Mouse (Mus musculus) kidney, postnatal 0 days (tissue): ENCODE data around the gene Unc13b. TPM values are rescaled to one million over a fixed set of nuclear protein-coding genes. Genes with fewer than 3 reads are reported as not detected.

Experiments
- ATAC-seq: fragments of 200-750 bp; cut with Nextera tagmentation; replicated peaks from 2 replicates; pipeline ENCODE4 v1.8.0; 2017; ENCODE audit warnings: low read depth, moderate number of reproducible peaks, moderate TSS enrichment, moderate library complexity; ENCODE audit not compliant: low FRiP score
- DNase-seq: peaks from one replicate; pipeline ENCODE4 v3.0.0-alpha.2; 2016; ENCODE audit warnings: low spot score
- H3K27ac ChIP-seq: fragments of 300-500 bp; sonication (generic); 2 replicates; pipeline ENCODE4 v1.5.1; 2014; ENCODE audit warnings: mild to moderate bottlenecking
- H3K27me3 ChIP-seq: fragments of 300-500 bp; sonication (generic); 2 replicates; pipeline ENCODE4 v1.6.1; 2014; ENCODE audit warnings: low read length, mixed read lengths; ENCODE audit not compliant: insufficient read depth
- H3K36me3 ChIP-seq: fragments of 300-500 bp; sonication (generic); 2 replicates; pipeline ENCODE4 v1.6.1; 2014; ENCODE audit warnings: low read length, mixed read lengths; ENCODE audit not compliant: insufficient read depth
- H3K4me1 ChIP-seq: fragments of 300-500 bp; sonication (generic); replicated peaks from 2 replicates; pipeline ENCODE4 v1.6.1; 2014; ENCODE audit warnings: antibody characterized with exemption, low read length, mixed read lengths; ENCODE audit not compliant: insufficient read depth
- H3K4me2 ChIP-seq: fragments of 300-500 bp; sonication (generic); 2 replicates; pipeline ENCODE4 v1.6.1; 2014; ENCODE audit warnings: mild to moderate bottlenecking, low read length, moderate library complexity, mixed read lengths
- H3K4me3 ChIP-seq: fragments of 300-500 bp; sonication (generic); replicated peaks from 2 replicates; pipeline ENCODE4 v1.5.1; 2014; ENCODE audit warnings: low read depth, low read length
- H3K9ac ChIP-seq: fragments of 300-500 bp; sonication (generic); 2 replicates; pipeline ENCODE4 v1.6.1; 2014; ENCODE audit warnings: low read depth, low read length
- H3K9me3 ChIP-seq: fragments of 300-500 bp; sonication (generic); replicated peaks from 2 replicates; pipeline ENCODE4 v1.6.1; 2016; ENCODE audit warnings: low read length, inconsistent platforms, mixed read lengths
- CTCF ChIP-seq: IDR thresholded peaks from 2 replicates; pipeline ENCODE4 v1.5.1; 2016; ENCODE audit warnings: antibody characterized with exemption, low read depth, mild to moderate bottlenecking, moderate library complexity
- WGBS: fragments of 180-500 bp; shearing (Covaris S2); extraction: QIAGEN DNeasy Blood & Tissue Kit; methylation state at CpG from one replicate; pipeline ENCODE4 v1.1.7; 2014; 5-methylcytosine and 5-hydroxymethylcytosine counted together
- polyA plus RNA-seq: library from polyadenylated mRNA; unstranded; fragments of >200 nt; fragmentation: Nextera tagmentation; extraction: Ambion mirVana; gene quantifications from 2 replicates; pipeline ENCODE4 v1.2.1, GENCODE M21; 2015

Unc13b gene
- polyA plus RNA-seq, 1 experiment from 2014 or later: 3.3 TPM

- no peak overlapping the region for H3K9ac ChIP-seq
- H3K9me3 ChIP-seq: no peaks in the 10 kb centered on the region
- no peak for TF ChIP-seq CTCF
- WGBS: 82% methylated on average over 4 of the region's 4 CpGs
- no peaks in the 10 kb centered on the region for H3K4me1 ChIP-seq
- H3K27me3 ChIP-seq: no peaks in the 10 kb centered on the region
- H3K4me3 ChIP-seq: no peak overlapping the region
- no peak overlapping the region for H3K27ac ChIP-seq
- no peak overlapping the region for H3K4me2 ChIP-seq
- H3K36me3 ChIP-seq: 0 out of 2 replicates have a peak, but pooled peaks cover 2% of the 10 kb centered on the region
- ATAC-seq (no peak), DNase-seq (no peak)
Observed at GRCm38 (mm10) chr4:43245776-43246175, 187.0 kb downstream of the Unc13b start.

GRCm38 (mm10) chr4:43248026-43248425 is 189.3 kb downstream of the Unc13b start:
- H3K9me3 ChIP-seq: no peaks in the 10 kb centered on the region
- no peak overlapping the region for H3K27ac ChIP-seq
- WGBS: 68% methylated on average over 7 of the region's 7 CpGs
- no peaks in the 10 kb centered on the region for H3K4me1 ChIP-seq
- 0 out of 2 replicates have a peak, but pooled peaks cover 4% of the 10 kb centered on the region for H3K36me3 ChIP-seq
- DNase-seq: no peak
- H3K4me3 ChIP-seq: no peak overlapping the region
- H3K27me3 ChIP-seq: no peaks in the 10 kb centered on the region
- no peak overlapping the region for H3K9ac ChIP-seq
- no peak for TF ChIP-seq CTCF
- ATAC-seq: no peak
- H3K4me2 ChIP-seq: no peak overlapping the region

DNA sequence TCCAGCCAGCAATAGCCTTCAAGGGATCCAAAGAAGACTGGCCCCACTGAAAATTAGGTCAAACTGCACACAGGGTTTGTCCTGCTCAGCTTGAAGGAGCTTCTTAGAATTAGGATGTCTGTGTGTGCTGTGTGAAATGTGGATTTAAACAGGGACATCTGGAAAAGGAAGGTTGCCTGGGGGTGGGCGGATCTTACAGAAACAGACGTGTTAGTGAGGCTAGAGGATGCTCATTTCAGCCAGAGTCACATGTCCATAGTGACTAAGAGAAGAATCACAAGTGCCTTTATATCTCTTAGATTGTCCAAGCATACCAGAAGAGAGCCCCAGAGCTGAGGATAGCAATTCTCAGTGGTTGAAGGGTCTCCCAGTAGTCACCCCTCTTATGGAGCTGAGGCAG is 190.2 kb downstream of the Unc13b start:
- no peak overlapping the region for H3K27ac ChIP-seq
- DNase-seq: no peak
- no peak for ATAC-seq
- no peak overlapping the region for H3K4me2 ChIP-seq
- WGBS: 82% methylated on average over 2 of the region's 2 CpGs
- no peak overlapping the region for H3K4me3 ChIP-seq
- 0 out of 2 replicates have a peak, but pooled peaks cover 4% of the 10 kb centered on the region for H3K36me3 ChIP-seq
- no peaks in the 10 kb centered on the region for H3K4me1 ChIP-seq
- H3K9ac ChIP-seq: no peak overlapping the region
- H3K27me3 ChIP-seq: no peaks in the 10 kb centered on the region
- TF ChIP-seq CTCF: no peak
- no peaks in the 10 kb centered on the region for H3K9me3 ChIP-seq

DNA sequence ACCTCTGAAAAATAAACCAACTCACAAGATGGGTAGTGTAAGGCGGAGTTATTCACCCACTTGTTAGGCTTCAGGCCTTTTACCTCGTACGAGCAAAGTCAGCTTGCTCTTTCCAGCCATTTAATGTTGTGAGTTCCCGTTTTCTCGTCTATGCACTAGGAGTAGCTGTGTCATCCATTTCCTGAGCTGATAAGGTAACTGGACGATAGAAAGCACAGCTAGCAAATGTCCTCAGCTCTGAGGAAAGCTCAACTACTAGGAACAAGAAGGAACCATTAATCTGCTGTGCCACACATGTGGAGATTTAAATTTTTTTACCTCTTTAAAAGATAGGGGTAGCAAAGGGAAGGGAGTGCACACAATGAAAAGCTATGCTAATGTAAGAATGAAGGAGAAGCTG is 192.5 kb downstream of the Unc13b start:
- ATAC-seq (no peak), DNase-seq (no peak)
- Histone ChIP-seq H3K27me3 (no peaks in the 10 kb centered on the region), H3K27ac (no peak overlapping the region), H3K36me3 (0 out of 2 replicates have a peak, but pooled peaks cover 9% of the 10 kb centered on the region), H3K9ac (no peak overlapping the region), H3K4me1 (no peaks in the 10 kb centered on the region), H3K4me3 (no peak overlapping the region), H3K4me2 (no peak overlapping the region), H3K9me3 (no peaks in the 10 kb centered on the region)
- TF ChIP-seq CTCF: no peak
- WGBS: 81% methylated on average over 6 of the region's 6 CpGs

DNA sequence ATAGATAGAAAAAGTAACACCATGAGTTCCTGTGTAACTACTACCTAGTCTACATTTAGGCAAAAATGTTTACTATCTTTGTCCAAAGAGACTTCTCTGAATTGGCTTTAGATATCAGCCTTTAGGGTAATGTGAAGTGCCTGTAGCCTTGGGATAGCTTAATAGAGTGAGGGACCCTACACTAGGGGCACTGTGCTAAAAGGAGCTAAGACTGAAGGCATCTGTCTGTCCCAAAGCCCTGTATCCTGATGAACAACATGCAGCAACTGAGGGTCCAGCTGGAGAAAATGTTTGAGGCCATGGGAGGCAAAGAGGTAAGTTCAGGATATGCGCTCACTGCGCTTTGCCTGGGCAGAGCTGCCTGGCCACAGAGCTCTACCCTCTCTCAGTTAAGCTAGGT is 198.3 kb downstream of the Unc13b start:
- Histone ChIP-seq H3K9me3 (no peaks in the 10 kb centered on the region), H3K4me2 (no peak overlapping the region), H3K27me3 (no peaks in the 10 kb centered on the region), H3K36me3 (0 out of 2 replicates have a peak, but pooled peaks cover 7% of the 10 kb centered on the region), H3K4me1 (no peaks in the 10 kb centered on the region), H3K27ac (no peak overlapping the region), H3K4me3 (no peak overlapping the region), H3K9ac (no peak overlapping the region)
- DNase-seq (no peak), ATAC-seq (no peak)
- no peak for TF ChIP-seq CTCF
- WGBS: 95% methylated on average over 2 of the region's 2 CpGs

- ATAC-seq (no peak), DNase-seq (no peak)
- Histone ChIP-seq H3K4me1 (no peaks in the 10 kb centered on the region), H3K9me3 (no peaks in the 10 kb centered on the region), H3K27me3 (no peaks in the 10 kb centered on the region), H3K36me3 (0 out of 2 replicates have a peak, but pooled peaks cover 7% of the 10 kb centered on the region), H3K4me2 (no peak overlapping the region), H3K4me3 (no peak overlapping the region), H3K9ac (no peak overlapping the region), H3K27ac (no peak overlapping the region)
- 83% methylated on average over 4 of the region's 4 CpGs for WGBS
- no peak for TF ChIP-seq CTCF
Observed at GRCm38 (mm10) chr4:43258556-43258955, 199.8 kb downstream of the Unc13b start.

- Histone ChIP-seq H3K4me3 (no peak overlapping the region), H3K4me1 (no peaks in the 10 kb centered on the region), H3K27ac (no peak overlapping the region), H3K36me3 (0 out of 2 replicates have a peak, but pooled peaks cover 7% of the 10 kb centered on the region), H3K4me2 (no peak overlapping the region), H3K27me3 (no peaks in the 10 kb centered on the region), H3K9me3 (no peaks in the 10 kb centered on the region), H3K9ac (no peak overlapping the region)
- no peak for DNase-seq
- 65% methylated on average over 3 of the region's 3 CpGs for WGBS
- TF ChIP-seq CTCF: no peak
- ATAC-seq: no peak
Observed at GRCm38 (mm10) chr4:43259435-43259834, 200.7 kb downstream of the Unc13b start.
